9 mouse cellular contexts compared by ENCODE assay signal in the genomic region with DNA sequence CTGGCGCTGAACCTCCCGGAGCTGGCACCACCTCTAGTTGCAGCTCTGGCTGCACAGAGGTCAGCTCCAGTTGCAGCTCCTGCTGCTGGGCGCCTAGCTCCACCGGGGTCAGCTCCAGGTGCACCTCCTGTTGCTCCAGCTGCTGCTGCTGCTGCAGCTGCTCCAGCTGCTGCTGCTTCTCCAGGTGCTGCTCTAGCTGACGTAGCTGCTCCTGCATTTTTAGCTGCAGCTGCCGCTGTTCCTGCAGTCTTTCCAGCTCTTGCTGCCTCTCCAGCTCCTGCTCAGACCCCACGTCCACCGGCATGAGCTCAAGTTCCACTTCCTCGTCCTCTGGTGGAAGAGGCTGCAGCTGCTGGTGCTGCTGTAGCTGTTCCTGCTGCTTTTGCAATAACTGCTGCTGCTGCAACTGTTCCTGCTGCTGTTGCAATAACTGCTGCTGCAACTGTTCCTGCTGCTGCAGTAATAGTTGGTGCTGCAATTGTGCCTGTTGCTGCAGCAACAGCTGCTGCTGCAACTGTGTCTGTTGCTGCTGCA. TPM values are rescaled to one million over a fixed set of nuclear protein-coding genes. Genes with fewer than 3 reads are reported as not detected.
DNase-seq lines count a peak whose midpoint lies in the region; ATAC-seq and TF ChIP-seq lines count a peak whose summit lies in the region.
"Had no signal": no experiment of that assay in that cellular context is flagged by ENCODE, and none has a peak within 500 bp of the region (broad histone marks: within the 10 kb centered on the region; RNA-seq: fewer than 3 reads in every experiment).

No protein-coding gene starts in this region.

- H3K4me2 ChIP-seq in lung, embryonic 14.5 days = peak overlapping the region; percentile 58
- peak overlapping the region; percentile 24; the same call in 1 of the 2 replicates for H3K4me2 ChIP-seq in forebrain, embryonic 15.5 days (replicated peaks)
- H3K4me2 ChIP-seq in liver, embryonic 12.5 days = peak overlapping the region; percentile 42
- peak overlapping the region; percentile 44 for H3K4me2 ChIP-seq in stomach, embryonic 14.5 days (replicated peaks; ENCODE audit: low read depth, low read length)

- H3K9ac ChIP-seq in lung, embryonic 14.5 days = no peak overlapping the region
- H3K9ac ChIP-seq in forebrain, embryonic 15.5 days (replicated peaks) = no peak overlapping the region
- H3K9ac ChIP-seq in liver, embryonic 12.5 days = no peak overlapping the region
- H3K9ac ChIP-seq in stomach, embryonic 14.5 days (replicated peaks; ENCODE audit: low read depth, low read length) = 0 out of 2 replicates have a peak overlapping the region, but pooled peaks have one; percentile 3

- peaks cover 4% of the 10 kb centered on the region; the same call in 1 of the 2 replicates for H3K4me1 ChIP-seq in lung, embryonic 14.5 days (ENCODE audit: insufficient read depth)
- H3K4me1 ChIP-seq in forebrain, embryonic 15.5 days = peaks cover 16% of the 10 kb centered on the region
- H3K4me1 ChIP-seq in liver, embryonic 12.5 days = peaks cover 11% of the 10 kb centered on the region; the same call in 1 of the 2 replicates
- H3K4me1 ChIP-seq in stomach, embryonic 14.5 days (ENCODE audit: control insufficient read depth, insufficient read depth, low read length) = peaks cover 10% of the 10 kb centered on the region; the same call in 1 of the 2 replicates

- no peak for TF ChIP-seq CTCF in lung, embryonic 14.5 days (IDR thresholded peaks at IDR 0.05; ENCODE audit: low read depth)

- H3K4me3 ChIP-seq in lung, embryonic 14.5 days (ENCODE audit: low read depth, low read length) = peak overlapping the region; percentile 25
- peak overlapping the region; percentile 21; the same call in 1 of the 2 replicates for H3K4me3 ChIP-seq in forebrain, embryonic 15.5 days
- peak overlapping the region; percentile 21 for H3K4me3 ChIP-seq in liver, embryonic 12.5 days
- peak overlapping the region; percentile 26 for H3K4me3 ChIP-seq in stomach, embryonic 14.5 days (ENCODE audit: low read depth, low read length)

- no peak for ATAC-seq in lung, embryonic 14.5 days (ENCODE audit: insufficient read depth)
- ATAC-seq in forebrain, embryonic 15.5 days (replicated peaks) = no peak
- ATAC-seq in liver, embryonic 12.5 days = no peak
- no peak for ATAC-seq in stomach, embryonic 14.5 days (ENCODE audit: insufficient number of reproducible peaks, insufficient read depth, low FRiP score, low read depth)
- no peak for ATAC-seq in frontal cortex, adult (ENCODE audit: low TSS enrichment)

- peaks cover 81% of the 10 kb centered on the region for H3K27me3 ChIP-seq in lung, embryonic 14.5 days (ENCODE audit: insufficient read depth, low read length)
- H3K27me3 ChIP-seq in forebrain, embryonic 15.5 days = peaks cover 44% of the 10 kb centered on the region
- H3K27me3 ChIP-seq in liver, embryonic 12.5 days (replicated peaks) = peaks cover 97% of the 10 kb centered on the region
- peaks cover 26% of the 10 kb centered on the region for H3K27me3 ChIP-seq in stomach, embryonic 14.5 days (ENCODE audit: control insufficient read depth, insufficient read depth, low read length)

- no peaks in the 10 kb centered on the region for H3K36me3 ChIP-seq in lung, embryonic 14.5 days (ENCODE audit: insufficient read depth)
- H3K36me3 ChIP-seq in forebrain, embryonic 15.5 days = no peaks in the 10 kb centered on the region
- H3K36me3 ChIP-seq in liver, embryonic 12.5 days = no peaks in the 10 kb centered on the region
- no peaks in the 10 kb centered on the region for H3K36me3 ChIP-seq in stomach, embryonic 14.5 days (ENCODE audit: control insufficient read depth, insufficient read depth, low read length)

- 8% methylated on average over 9 of the region's 9 CpGs for WGBS in lung, embryonic 14.5 days
- 20% methylated on average over 9 of the region's 9 CpGs for WGBS in forebrain, embryonic 15.5 days
- WGBS in liver, embryonic 12.5 days (ENCODE audit: insufficient replicate concordance) = 13% methylated on average over 9 of the region's 9 CpGs
- 15% methylated on average over 9 of the region's 9 CpGs for WGBS in stomach, embryonic 14.5 days

- H3K27ac ChIP-seq in lung, embryonic 14.5 days (ENCODE audit: low read depth) = no peak overlapping the region
- no peak overlapping the region for H3K27ac ChIP-seq in forebrain, embryonic 15.5 days (replicated peaks)
- H3K27ac ChIP-seq in liver, embryonic 12.5 days = no peak overlapping the region
- no peak overlapping the region for H3K27ac ChIP-seq in stomach, embryonic 14.5 days (ENCODE audit: low read length)

- no peaks in the 10 kb centered on the region for H3K9me3 ChIP-seq in lung, embryonic 14.5 days (ENCODE audit: low read depth, low read length)
- no peaks in the 10 kb centered on the region for H3K9me3 ChIP-seq in forebrain, embryonic 15.5 days
- H3K9me3 ChIP-seq in liver, embryonic 12.5 days (replicated peaks) = no peaks in the 10 kb centered on the region; the same call in 1 of the 2 replicates
- no peaks in the 10 kb centered on the region for H3K9me3 ChIP-seq in stomach, embryonic 14.5 days (ENCODE audit: control insufficient read depth, low read depth, low read length)

- DNase-seq in lung, embryonic 14.5 days = no peak
- DNase-seq in lung, postnatal 36 days = no peak
- DNase-seq in left cerebral cortex, adult 8-10 months (ENCODE audit: low spot score in 2 of 2) = no peak
- no peak for DNase-seq in embryo, embryonic 10.5 days (ENCODE audit: low spot score)

RNA-seq across cellular contexts. Expression of gene Zfp853, which starts 5.0 kb away (rescaled TPM):
- polyA plus RNA-seq in lung, embryonic 14.5 days (2014; fragmentation: Nextera tagmentation; extraction: Ambion mirVana) = not detected in 2 replicates
- polyA plus RNA-seq in forebrain, embryonic 15.5 days (2015; fragmentation: Nextera tagmentation; extraction: Ambion mirVana) = 0.08 TPM in 1 of 2 replicates, not detected in the other
- polyA plus RNA-seq in liver, embryonic 12.5 days (2016; fragmentation: Nextera tagmentation; extraction: Ambion mirVana) = not detected in 2 replicates
- polyA plus RNA-seq in stomach, embryonic 14.5 days (2014; fragmentation: Nextera tagmentation; extraction: Ambion mirVana) = 0.12 and 0.24 TPM in 2 replicates
- total RNA-seq in left cerebral cortex, adult 8-10 months (2022) = 1 to 10 TPM; 4.0 to 4.7 (median 4.3) TPM
- total RNA-seq: monocyte, adult 5-6 weeks had no signal

RNA-seq across cellular contexts. Expression of gene Zfp316, which starts 18.6 kb away (rescaled TPM):
- polyA plus RNA-seq in lung, embryonic 14.5 days (2014; fragmentation: Nextera tagmentation; extraction: Ambion mirVana) = 2.1 and 2.3 TPM in 2 replicates
- polyA plus RNA-seq in forebrain, embryonic 15.5 days (2015; fragmentation: Nextera tagmentation; extraction: Ambion mirVana) = 12.7 and 13.6 TPM in 2 replicates
- 0.78 and 1.0 TPM in 2 replicates for polyA plus RNA-seq in liver, embryonic 12.5 days (2016; fragmentation: Nextera tagmentation; extraction: Ambion mirVana)
- 1.5 and 1.7 TPM in 2 replicates for polyA plus RNA-seq in stomach, embryonic 14.5 days (2014; fragmentation: Nextera tagmentation; extraction: Ambion mirVana)
- total RNA-seq in left cerebral cortex, adult 8-10 months (2022) = 10 to 100 TPM; 24.1 to 26.8 (median 24.5) TPM

RNA-seq across cellular contexts. Expression of gene E130309D02Rik, which starts 26.7 kb away (rescaled TPM):
- polyA plus RNA-seq in lung, embryonic 14.5 days (2014; fragmentation: Nextera tagmentation; extraction: Ambion mirVana) = 40.0 and 46.6 TPM in 2 replicates
- polyA plus RNA-seq in forebrain, embryonic 15.5 days (2015; fragmentation: Nextera tagmentation; extraction: Ambion mirVana) = 47.9 and 50.4 TPM in 2 replicates
- 43.6 and 44.8 TPM in 2 replicates for polyA plus RNA-seq in liver, embryonic 12.5 days (2016; fragmentation: Nextera tagmentation; extraction: Ambion mirVana)
- 26.0 and 28.8 TPM in 2 replicates for polyA plus RNA-seq in stomach, embryonic 14.5 days (2014; fragmentation: Nextera tagmentation; extraction: Ambion mirVana)
- total RNA-seq in left cerebral cortex, adult 8-10 months (2022) = 10 to 100 TPM; 21.7 to 24.7 (median 23.3) TPM

RNA-seq across cellular contexts. Expression of gene Zdhhc4, which starts 40.6 kb away (rescaled TPM):
- 74.6 and 77.9 TPM in 2 replicates for polyA plus RNA-seq in lung, embryonic 14.5 days (2014; fragmentation: Nextera tagmentation; extraction: Ambion mirVana)
- 73.5 and 75.0 TPM in 2 replicates for polyA plus RNA-seq in forebrain, embryonic 15.5 days (2015; fragmentation: Nextera tagmentation; extraction: Ambion mirVana)
- polyA plus RNA-seq in liver, embryonic 12.5 days (2016; fragmentation: Nextera tagmentation; extraction: Ambion mirVana) = 41.9 and 42.9 TPM in 2 replicates
- 76.2 and 83.4 TPM in 2 replicates for polyA plus RNA-seq in stomach, embryonic 14.5 days (2014; fragmentation: Nextera tagmentation; extraction: Ambion mirVana)
- total RNA-seq in left cerebral cortex, adult 8-10 months (2022) = 10 to 100 TPM; 43.1 to 44.4 (median 44.0) TPM

RNA-seq across cellular contexts. Expression of gene Zfp12, which starts 53.5 kb away (rescaled TPM):
- 16.9 and 17.2 TPM in 2 replicates for polyA plus RNA-seq in lung, embryonic 14.5 days (2014; fragmentation: Nextera tagmentation; extraction: Ambion mirVana)
- 27.1 and 28.8 TPM in 2 replicates for polyA plus RNA-seq in forebrain, embryonic 15.5 days (2015; fragmentation: Nextera tagmentation; extraction: Ambion mirVana)
- polyA plus RNA-seq in liver, embryonic 12.5 days (2016; fragmentation: Nextera tagmentation; extraction: Ambion mirVana) = 5.5 TPM in 2 replicates
- polyA plus RNA-seq in stomach, embryonic 14.5 days (2014; fragmentation: Nextera tagmentation; extraction: Ambion mirVana) = 15.9 and 19.3 TPM in 2 replicates
- 10 to 100 TPM; 26.9 to 31.8 (median 31.4) TPM for total RNA-seq in left cerebral cortex, adult 8-10 months (2022)
